Mouse (Mus musculus) right cerebral cortex, postnatal 4 days (tissue): ENCODE measurements around the gene Cmip.

Experiments
- DNase-seq: peaks from one replicate; pipeline ENCODE4 v3.0.0-alpha.2; 2022

Gene Cmip

GRCm38 (mm10) chr8:117356109-117356672 lies 99.3 kb downstream of the Cmip start:
- no peak for DNase-seq

GRCm38 (mm10) chr8:117357491-117358467 lies 100.9 kb downstream of the Cmip start:
- DNase-seq, result no peak

- DNase-seq, result no peak
Observed at GRCm38 (mm10) chr8:117360172-117360930, 103.5 kb downstream of the Cmip start.

- no peak for DNase-seq
Observed at GRCm38 (mm10) chr8:117361595-117362437, 105.0 kb downstream of the Cmip start.

- no peak for DNase-seq
Observed at GRCm38 (mm10) chr8:117362438-117362726, 105.5 kb downstream of the Cmip start.

- no peak for DNase-seq
Observed at GRCm38 (mm10) chr8:117363291-117363690, 106.4 kb downstream of the Cmip start.

GRCm38 (mm10) chr8:117364374-117365160 lies 107.7 kb downstream of the Cmip start:
- DNase-seq, result no peak

- no peak for DNase-seq
Observed at GRCm38 (mm10) chr8:117366475-117366874, 109.6 kb downstream of the Cmip start.

GRCm38 (mm10) chr8:117367441-117367840 lies 110.6 kb downstream of the Cmip start:
- DNase-seq, result no peak

GRCm38 (mm10) chr8:117368781-117369180 lies 111.9 kb downstream of the Cmip start:
- DNase-seq, result no peak

- DNase-seq, result no peak
Observed at GRCm38 (mm10) chr8:117370009-117370408, 113.1 kb downstream of the Cmip start.

- DNase-seq, result no peak
Observed at GRCm38 (mm10) chr8:117371189-117371588, 114.3 kb downstream of the Cmip start.

GRCm38 (mm10) chr8:117372070-117372469 lies 115.2 kb downstream of the Cmip start:
- peak; percentile 43 for DNase-seq

- DNase-seq, result no peak
Observed at GRCm38 (mm10) chr8:117373001-117373428, 116.2 kb downstream of the Cmip start.

- DNase-seq, result no peak
Observed at GRCm38 (mm10) chr8:117374087-117374486, 117.2 kb downstream of the Cmip start.

- no peak for DNase-seq
Observed at GRCm38 (mm10) chr8:117376997-117377396, 120.1 kb downstream of the Cmip start.

GRCm38 (mm10) chr8:117378625-117379024 lies 121.8 kb downstream of the Cmip start:
- DNase-seq, result no peak

GRCm38 (mm10) chr8:117379131-117379530 lies 122.3 kb downstream of the Cmip start:
- peak; percentile 59 for DNase-seq

GRCm38 (mm10) chr8:117380796-117381195 lies 123.9 kb downstream of the Cmip start:
- DNase-seq, result no peak

GRCm38 (mm10) chr8:117386142-117386541 lies 129.3 kb downstream of the Cmip start:
- DNase-seq, result no peak

- DNase-seq, result no peak
Observed at GRCm38 (mm10) chr8:117387642-117388041, 130.8 kb downstream of the Cmip start.

- DNase-seq, result no peak
Observed at GRCm38 (mm10) chr8:117388370-117388769, 131.5 kb downstream of the Cmip start.
